ENCODE assay signal across 7 mouse cellular contexts in the genomic region with DNA sequence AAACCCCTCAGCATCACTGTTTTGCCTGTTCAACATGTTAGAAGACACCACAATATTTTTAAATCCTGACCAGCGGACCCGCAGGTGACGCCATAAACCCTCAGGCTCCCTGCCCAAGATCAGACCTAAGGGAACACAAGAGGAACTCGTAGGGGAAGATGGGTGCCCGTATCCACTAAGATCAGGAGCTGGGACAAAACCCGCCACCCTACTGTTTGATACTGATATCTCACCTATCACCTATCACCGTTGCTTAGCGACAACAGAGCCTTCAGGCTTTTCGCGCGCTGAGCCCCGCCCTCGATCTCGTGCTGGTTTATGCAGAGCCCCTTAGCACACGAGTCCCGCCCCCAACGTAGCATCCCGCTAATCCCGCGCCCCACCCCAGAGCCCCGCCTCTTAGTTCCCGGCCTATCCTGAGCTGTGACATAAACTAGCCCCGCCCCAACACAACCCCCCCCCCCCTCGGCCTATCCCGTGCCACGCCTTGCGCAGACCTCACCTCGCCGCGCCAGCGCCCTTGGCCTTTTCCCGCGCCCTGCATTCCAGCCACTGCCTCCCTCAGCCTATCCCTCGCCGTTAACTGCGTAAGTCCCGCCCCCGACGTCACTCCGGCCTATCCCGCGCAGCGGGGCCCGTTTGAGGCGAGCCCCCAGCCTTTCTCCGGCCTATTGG. TPM values are rescaled to one million over a fixed set of nuclear protein-coding genes. Genes with fewer than 3 reads are reported as not detected.
A peak's percentile ranks its signal among the peaks of the same experiment; 100 is the strongest.
DNase-seq lines count a peak whose midpoint lies in the region; ATAC-seq lines count a peak whose summit lies in the region.

A gene (plus strand): TSS at position 500 of the 675 bp plus-strand sequence.

- no peaks in the 10 kb centered on the region for H3K27me3 ChIP-seq in intestine, embryonic 15.5 days (replicated peaks)
- no peaks in the 10 kb centered on the region for H3K27me3 ChIP-seq in midbrain, embryonic 10.5 days (ENCODE audit: low read depth, poor library complexity, severe bottlenecking)

- peak within 1 kb of the TSS; percentile 78 for H3K27ac ChIP-seq in intestine, embryonic 15.5 days
- peak within 1 kb of the TSS; percentile 93 for H3K27ac ChIP-seq in midbrain, embryonic 10.5 days (replicated peaks)

- H3K4me2 ChIP-seq in intestine, embryonic 15.5 days (replicated peaks): peak within 1 kb of the TSS; percentile 69

- H3K9ac ChIP-seq in intestine, embryonic 15.5 days: peak within 1 kb of the TSS; percentile 77

- peak within 1 kb of the TSS; percentile 73 for H3K4me3 ChIP-seq in intestine, embryonic 15.5 days (replicated peaks)
- peak within 1 kb of the TSS; percentile 88 for H3K4me3 ChIP-seq in midbrain, embryonic 10.5 days

- H3K4me1 ChIP-seq in intestine, embryonic 15.5 days (replicated peaks): peaks cover 15% of the 10 kb centered on the region
- peaks cover 33% of the 10 kb centered on the region for H3K4me1 ChIP-seq in midbrain, embryonic 10.5 days

- no peaks in the 10 kb centered on the region for H3K9me3 ChIP-seq in intestine, embryonic 15.5 days
- H3K9me3 ChIP-seq in midbrain, embryonic 10.5 days (replicated peaks): no peaks in the 10 kb centered on the region

- intact Hi-C loops in gastrocnemius, postnatal 36 days (cut with DNase I): no loop called here
- intact Hi-C loops in left cerebral cortex, postnatal 25 days (cut with DNase I): no loop called here

- peak; percentile 98 for ATAC-seq in intestine, embryonic 15.5 days

- DNase-seq in adrenal gland, adult 2 months: peak; percentile 100
- DNase-seq in embryo, embryonic 11.5 days (ENCODE audit: low read depth, low spot score): peak; percentile 97
- DNase-seq in gastrocnemius, postnatal 36 days: peak; percentile 94 to 99
- DNase-seq in left cerebral cortex, postnatal 25 days (ENCODE audit: low spot score in 2 of 2): peak; percentile 96 to 99
- DNase-seq in midbrain, embryonic 10.5 days (ENCODE audit: low spot score): peak; percentile 100
- DNase-seq in right cerebral cortex, postnatal 4 days: peak; percentile 93

- 2% methylated on average over 46 of the region's 46 CpGs for WGBS in intestine, embryonic 15.5 days
- WGBS in midbrain, embryonic 10.5 days: 2% methylated on average over 46 of the region's 46 CpGs

- H3K36me3 ChIP-seq in intestine, embryonic 15.5 days: 0 out of 2 replicates have a peak, but pooled peaks cover 4% of the 10 kb centered on the region
- peaks cover 27% of the 10 kb centered on the region for H3K36me3 ChIP-seq in midbrain, embryonic 10.5 days

RNA-seq across cellular contexts. Expression of the gene that starts here (rescaled TPM):
- 10 to 100 TPM; 23.6 to 53.6 TPM for total RNA-seq in adrenal gland, adult 2 months (2021)
- 49.1 and 67.3 TPM in 2 replicates for polyA plus RNA-seq in adrenal gland, adult 2 months (2012; rRNA removed)
- 10 to 100 TPM; 12.6 to 17.0 TPM for total RNA-seq in gastrocnemius, postnatal 36 days (2021)
- 183 and 225 TPM in 2 replicates for polyA plus RNA-seq in intestine, embryonic 15.5 days (2015; fragmentation: Nextera tagmentation; extraction: Ambion mirVana)
- 10 to 100 TPM; 17.4 to 18.8 TPM for total RNA-seq in left cerebral cortex, postnatal 25 days (2021)
- 306 and 361 TPM in 2 replicates for polyA plus RNA-seq in midbrain, embryonic 10.5 days (2016; fragmentation: Nextera tagmentation; extraction: Ambion mirVana)

Comparison
In these comparisons a context has a peak if more than half of its experiments do, and no peak if none do; other contexts are left out.
1. Peak in every context shown above with its lines: DNase-seq, ATAC-seq, H3K4me3 ChIP-seq and H3K27ac ChIP-seq.